Mouse (Mus musculus) granulocyte monocyte progenitor cell, adult 5-6 weeks (primary cell): ENCODE results near the gene Rsad1. TPM values are rescaled to one million over a fixed set of nuclear protein-coding genes. Genes with fewer than 3 reads are reported as not detected.

Experiments
- ATAC-seq: replicated peaks from 2 replicates; pipeline ENCODE4 v1.8.0; 2016; ENCODE audit warnings: mild to moderate bottlenecking, moderate TSS enrichment, inconsistent platforms; ENCODE audit not compliant: poor library complexity, severe bottlenecking
- total RNA-seq, 2 experiments: library from RNA; stranded (forward) in 1 of 2; stranded (reverse) in 1 of 2; fragments of 200-712, 200-1000 nt in 1 of 2; fragments of >200 nt in 1 of 2; fragmentation: Nextera tagmentation in 1 of 2; gene quantifications; 2 replicates each; pipeline ENCODE4 v1.2.3; 2014 to 2017

Rsad1 gene
- total RNA-seq (2014; fragmentation: Nextera tagmentation): 6.2 and 8.7 TPM in 2 replicates
- 4.4 and 5.7 TPM in 2 replicates for total RNA-seq (2017)

DNA sequence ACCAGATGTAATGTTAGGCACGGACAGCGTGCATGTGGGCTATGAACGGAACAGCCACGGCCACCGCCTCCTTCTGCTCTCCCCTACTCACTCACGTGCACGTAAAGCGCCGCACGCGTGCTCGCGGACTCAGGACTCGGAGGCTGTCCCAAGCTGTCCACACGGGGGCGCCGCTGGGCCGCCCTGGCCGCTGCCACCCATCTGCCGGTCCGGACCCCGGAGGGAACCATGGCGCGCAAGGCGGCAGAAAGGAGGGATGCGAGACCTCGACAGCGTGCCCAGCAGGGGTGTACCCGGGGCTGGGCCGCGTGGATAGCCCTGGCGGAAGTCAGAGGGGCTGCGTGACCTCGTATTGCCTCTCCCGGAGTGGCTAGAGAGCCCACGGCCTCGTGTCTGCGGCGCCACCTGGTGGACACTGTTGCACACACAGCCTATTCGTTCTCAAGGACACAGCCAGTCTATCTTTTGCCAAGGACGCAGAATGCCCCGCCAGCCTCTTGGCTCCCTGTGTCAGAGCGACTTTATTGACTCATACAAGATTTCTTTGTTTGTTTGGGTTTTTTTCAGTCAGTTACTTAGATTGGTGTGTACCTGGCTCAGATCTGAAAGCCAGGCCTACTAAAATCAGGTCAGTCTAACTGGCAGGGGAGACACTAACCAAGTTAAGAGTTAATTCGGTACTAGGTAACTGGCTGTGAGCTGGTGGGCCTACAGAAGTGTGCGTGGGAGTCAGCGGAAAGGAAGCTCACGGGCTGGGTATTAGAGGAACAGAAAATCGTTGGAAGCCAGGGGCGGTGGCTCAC is at the start of gene Rsad1:
Rsad1 (minus strand) TSS at position 368 of the 803 bp plus-strand sequence.
- ATAC-seq: peak; percentile 90

DNA sequence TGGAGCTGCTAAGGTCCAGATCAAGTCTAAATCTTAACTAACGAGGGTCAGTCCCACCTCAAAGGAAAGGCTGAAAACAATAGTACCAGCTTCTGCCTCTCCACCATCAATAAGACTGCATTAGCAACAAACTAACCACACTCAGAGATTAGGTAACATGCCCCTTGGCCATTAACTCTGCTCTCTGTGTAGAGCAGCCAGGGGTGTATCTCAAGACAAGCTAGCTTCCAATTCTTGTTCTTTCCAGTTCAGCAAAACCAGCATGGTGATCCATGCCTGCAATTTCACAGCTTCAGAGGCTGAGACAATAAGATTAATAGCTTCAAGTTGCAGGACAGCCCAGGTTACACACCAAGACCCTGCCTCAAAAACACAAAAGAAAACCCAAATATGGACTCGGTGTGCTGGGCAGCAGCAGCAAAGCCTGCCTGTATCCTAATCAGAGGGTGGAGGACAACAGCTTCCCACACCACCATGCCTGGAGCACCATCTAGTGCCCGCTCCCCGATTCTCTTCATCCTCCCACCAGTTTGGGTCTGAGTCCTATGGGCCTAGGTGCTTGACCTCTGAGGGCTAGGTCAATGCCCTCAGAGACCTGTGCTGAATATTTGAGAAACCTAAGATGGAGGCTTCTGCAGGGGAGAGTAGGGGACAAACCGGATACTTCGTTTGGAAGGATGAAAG is 49.5 kb upstream of the Rsad1 start:
- no peak for ATAC-seq

DNA sequence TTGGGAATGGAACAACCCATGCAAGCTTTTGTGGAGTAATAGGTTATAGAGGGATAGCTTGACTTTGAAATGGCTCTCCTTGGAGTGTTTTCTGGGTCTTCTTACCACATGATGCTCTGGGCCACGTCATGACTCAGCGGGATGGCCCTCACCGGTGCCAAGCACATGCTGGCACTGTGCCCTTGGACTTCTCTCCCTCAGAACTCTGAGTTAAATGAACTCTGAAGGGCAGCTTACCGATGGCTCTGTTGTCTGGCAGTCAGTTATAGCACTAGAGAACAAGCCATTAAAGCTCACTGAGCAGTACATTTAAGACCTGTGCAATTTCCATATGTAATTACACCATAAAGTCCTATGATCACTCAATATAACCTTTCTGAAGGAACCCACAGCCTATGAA is 48.3 kb upstream of the Rsad1 start:
- ATAC-seq: no peak

DNA sequence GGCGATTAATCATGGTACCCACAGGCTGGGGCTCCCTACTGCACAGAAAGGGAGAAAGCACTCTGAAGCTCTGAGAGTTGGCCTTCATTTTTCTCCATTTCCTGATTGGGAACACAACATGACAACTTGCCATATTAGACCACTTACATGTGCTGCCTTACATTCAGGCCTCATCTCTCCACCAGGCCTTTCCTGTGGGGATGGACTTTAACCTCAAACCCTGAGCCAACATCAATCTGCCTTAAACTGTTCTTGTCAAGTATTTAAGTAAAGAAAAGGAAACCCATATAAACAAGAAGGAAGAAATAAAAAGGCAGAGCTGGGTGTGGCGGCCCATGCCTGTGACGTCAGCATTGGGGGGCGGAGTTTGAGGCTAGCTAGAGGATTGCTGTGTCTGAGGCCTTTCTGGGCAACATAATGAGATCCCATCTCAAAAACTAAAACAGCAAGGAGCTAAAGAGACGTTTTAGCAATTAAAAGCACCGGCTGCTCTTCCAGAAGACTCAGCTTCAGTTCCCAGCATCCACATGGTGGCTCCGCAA is 47.3 kb upstream of the Rsad1 start:
- ATAC-seq: peak; percentile 59; the same call in 1 of the 2 replicates

DNA sequence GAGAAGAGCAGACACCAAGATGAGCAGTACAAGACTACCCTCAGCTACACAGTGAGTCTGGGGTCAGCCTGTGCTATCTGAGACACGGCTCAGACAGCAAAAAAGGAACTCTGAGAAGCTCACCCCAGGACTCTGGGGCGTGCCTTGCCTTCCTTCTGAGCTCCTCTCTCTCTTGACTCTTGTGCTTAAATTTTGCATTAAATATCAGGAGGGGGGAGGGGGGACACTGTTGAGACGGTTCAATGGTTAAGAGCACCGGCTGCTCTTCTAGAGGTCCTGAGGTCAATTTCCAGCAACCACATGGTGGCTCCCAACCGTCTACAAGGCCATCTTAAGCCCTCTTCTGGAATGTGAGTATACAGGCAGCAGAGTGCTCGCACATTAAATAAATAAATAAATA is 38.5 kb upstream of the Rsad1 start:
- no peak for ATAC-seq

DNA sequence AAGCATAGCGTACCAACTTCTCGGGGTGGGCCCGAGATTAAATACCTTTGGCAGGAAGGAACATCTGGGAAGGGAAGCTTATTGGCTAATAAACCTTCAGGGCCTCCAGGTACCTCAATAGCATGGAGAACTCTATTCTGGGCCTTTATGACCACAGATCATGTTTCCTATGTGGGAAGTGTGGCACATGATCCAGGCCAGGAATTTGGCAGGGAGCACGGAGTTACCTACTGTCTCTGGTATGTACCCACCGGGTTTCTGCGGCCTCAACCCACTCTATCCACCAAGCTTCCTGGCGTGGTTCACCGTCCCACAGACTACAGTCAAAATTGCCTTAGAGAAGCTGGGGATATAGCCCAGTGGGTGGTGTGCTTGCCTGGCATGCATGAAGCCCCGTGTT is 36.0 kb upstream of the Rsad1 start:
- no peak for ATAC-seq

DNA sequence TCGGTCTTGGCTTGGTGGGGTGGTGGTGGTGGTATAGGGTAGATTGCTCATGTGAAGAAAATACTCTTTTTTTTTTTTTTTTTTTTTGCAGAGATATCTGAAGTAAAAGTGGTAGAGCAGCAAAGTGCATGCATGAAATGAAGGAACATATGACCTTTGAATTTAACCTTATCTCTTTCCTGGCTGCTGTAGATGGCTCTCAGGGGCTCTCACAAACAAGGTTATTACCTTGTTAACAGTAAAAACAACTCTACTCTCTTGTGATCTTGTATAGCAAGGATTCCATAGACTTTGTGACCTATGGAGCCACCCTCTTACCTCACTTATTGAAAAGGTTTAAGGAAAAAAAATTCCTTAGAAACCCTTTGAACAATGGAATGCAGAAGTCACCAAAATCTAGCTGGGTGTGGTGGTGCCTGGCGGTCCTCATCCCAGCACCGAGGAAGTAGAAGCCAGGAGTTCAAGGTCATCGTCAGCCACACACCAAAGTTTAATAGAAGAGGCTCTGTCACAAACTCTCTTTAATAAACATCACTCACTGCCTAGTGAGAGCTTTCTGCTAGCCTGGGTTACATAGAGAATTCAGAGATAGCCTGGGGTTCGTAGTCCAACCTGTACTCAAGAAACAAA is 31.2 kb upstream of the Rsad1 start:
- no peak for ATAC-seq

DNA sequence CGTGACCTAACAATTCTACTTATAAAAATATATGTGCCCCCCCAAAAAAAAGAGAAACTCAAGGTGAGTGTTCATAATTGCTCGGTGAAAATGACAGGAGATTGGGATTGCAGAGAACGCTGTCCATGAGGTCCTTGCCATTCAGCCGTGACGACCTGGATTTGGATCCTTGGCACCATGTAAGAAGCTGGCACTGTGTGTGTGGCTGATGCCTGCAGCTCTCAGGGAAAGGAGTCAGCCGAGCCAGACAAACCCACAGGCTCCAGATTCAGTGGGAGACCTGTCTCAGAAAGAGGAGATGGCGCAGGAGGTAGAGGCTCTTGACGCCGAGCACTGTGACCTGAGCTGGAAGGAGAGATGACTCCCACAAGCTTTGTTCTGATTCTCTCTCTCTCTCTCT is 27.3 kb upstream of the Rsad1 start:
- ATAC-seq: no peak

DNA sequence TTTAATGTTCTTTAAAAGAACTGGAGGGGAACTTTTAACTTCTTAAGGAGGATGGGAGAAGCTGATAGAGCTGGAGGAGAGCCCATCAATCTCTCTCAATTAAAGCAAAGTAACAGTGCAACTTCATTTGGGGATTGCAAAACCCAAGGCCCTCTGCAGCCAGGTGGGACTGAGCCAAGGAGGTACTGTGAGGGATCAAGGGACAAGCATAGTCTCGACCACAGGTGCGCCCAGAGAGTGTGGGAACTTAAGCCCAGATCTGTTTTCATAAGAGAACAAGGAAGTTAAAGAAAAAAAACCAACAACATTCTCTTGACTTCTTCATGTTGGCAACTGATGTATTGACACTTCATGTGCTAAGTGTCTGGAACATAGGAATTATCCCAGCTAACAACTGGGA is 26.0 kb upstream of the Rsad1 start:
- no peak for ATAC-seq

DNA sequence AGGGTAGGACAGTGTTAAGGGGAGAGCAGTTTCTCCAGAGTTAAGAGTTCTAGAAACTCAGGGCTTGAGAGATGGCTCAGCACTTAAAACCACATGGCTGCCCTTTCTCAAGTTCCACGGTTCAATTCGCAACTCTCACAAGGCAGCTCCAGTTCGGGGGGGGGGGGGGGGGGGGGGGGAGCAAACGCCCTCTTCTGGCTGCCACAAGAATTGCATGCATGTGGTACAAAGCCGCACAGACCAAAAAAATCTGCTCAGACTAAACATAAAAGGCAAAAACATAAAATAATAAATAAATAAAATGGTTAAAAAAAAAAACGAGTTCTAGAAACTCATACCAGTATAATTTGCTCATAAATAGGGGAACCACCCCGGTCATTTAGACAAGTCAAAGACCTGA is 25.5 kb upstream of the Rsad1 start:
- ATAC-seq: no peak

DNA sequence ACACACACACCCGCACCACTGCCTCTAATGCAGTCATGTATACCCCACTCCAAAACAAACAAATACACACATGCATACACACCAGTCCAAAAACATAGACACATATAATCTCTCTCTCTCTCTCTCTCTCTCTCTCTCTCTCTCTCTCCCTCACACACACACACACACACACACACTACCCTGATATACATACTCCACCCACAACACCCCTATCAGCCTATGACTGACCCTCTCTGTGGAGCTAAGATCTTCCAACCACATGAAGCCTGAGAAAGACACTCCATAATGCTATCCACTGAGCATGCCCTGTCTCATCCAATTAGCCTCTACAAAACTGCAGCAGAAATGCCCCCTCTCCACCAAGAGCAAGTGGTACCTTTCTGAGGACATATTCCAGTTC is 22.8 kb upstream of the Rsad1 start:
- ATAC-seq: no peak

DNA sequence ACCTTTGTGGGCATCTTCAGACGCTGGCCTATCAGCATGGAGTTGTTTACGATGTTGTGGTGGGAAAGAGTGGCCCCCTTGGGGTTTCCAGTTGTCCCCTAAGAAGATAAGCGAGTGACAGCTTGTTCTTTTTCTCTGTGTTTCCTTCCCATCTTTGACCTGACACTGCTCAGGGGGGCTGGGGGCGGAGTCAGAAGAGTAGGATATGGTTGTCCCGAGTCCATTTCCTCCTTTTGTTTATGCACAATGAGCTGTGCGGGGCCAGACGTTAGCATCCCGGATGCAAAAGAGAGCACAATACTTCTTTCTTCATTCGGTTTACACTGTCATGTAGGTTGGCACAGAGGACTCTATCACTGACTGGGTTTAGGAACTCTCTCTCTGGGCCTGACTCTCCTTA is 21.6 kb upstream of the Rsad1 start:
- peak; percentile 33; the same call in 1 of the 2 replicates for ATAC-seq

DNA sequence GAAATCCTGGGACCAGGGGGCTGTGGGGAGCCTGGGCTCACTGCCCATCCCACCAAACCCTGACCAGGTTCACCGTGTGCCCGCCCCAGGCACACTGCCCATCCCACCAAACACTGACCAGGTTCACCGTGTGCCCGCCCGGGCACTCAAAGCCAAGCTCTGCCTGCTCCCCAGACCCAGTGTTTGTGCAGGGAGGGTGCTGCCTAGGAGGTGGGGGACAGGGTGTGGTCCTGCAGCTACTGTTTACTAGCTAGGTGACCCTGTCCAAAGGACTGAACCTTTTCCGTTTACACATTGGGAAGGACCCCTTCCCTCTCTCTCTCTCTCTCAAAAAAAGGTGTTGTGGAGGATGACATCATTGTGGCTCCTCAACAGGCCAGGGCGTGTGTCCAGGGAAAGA is 18.3 kb upstream of the Rsad1 start:
- ATAC-seq: no peak

DNA sequence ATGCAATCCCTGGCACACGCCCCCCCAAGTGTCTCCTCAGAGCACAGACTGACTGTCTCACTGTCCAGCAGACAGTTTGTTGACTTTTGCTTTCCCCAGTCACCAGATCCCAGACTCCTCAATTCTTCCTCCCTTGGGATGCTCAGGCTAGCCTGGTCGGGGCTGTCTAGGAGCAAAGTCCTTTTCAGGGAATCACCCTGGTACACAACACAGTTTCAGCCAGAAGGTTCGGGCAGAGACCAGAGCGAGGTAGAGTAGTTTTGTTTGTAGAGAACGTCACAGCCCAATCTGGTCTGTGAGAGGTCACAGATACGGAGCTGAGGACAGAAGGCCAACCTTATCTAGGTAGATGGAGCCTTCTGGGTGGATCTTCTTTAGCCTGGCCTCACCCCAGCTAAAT is 17.5 kb upstream of the Rsad1 start:
- ATAC-seq: no peak

DNA sequence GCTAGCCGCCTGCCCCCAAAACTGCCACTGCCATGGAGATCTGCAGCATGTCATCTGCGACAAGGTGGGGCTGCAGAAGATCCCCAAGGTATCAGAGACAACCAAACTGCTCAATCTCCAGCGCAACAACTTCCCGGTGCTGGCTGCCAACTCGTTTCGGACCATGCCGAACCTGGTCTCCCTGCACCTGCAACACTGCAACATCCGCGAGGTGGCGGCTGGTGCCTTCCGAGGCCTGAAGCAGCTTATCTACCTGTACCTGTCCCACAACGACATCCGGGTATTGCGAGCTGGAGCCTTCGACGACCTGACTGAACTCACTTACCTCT is 16.1 kb upstream of the Rsad1 start:
- ATAC-seq: no peak

DNA sequence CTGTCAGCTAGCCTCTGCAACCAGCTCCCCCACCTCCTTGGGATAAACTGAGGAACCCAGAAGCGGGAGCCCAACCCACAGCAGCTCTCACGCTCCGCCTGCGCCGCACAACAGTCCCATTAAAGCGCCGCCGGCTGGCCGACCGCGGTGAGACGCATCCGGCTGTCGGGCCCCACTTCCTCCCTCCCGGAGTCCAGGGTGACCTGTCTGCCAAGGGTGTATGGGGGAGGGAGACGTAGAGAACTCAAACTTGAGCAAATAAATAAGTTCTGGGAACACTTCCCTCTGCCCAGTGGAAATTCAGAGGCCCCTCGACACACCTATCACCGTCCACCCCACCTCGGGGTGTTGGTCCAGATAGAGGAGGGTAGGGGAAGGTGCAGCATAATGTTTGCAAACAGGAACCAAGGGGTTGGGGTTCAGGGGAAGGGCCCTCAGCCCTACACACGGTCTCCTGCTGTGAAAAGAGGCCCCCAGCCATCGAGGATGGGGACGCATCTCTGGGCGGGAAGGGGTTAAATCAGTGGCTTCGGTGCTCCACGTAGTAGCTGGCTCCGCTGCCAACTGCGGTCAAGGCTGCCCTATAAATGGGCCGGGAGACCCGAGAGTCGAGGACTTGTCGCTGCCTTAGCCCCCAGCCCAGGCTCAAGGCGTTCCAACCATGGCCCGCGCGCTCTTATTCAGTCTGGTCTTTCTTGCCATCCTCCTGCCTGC is 15.5 kb upstream of the Rsad1 start, which contains the start of gene Chad:
Chad (plus strand) TSS at position 611 of the 714 bp plus-strand sequence.
- peak; percentile 90 for ATAC-seq

DNA sequence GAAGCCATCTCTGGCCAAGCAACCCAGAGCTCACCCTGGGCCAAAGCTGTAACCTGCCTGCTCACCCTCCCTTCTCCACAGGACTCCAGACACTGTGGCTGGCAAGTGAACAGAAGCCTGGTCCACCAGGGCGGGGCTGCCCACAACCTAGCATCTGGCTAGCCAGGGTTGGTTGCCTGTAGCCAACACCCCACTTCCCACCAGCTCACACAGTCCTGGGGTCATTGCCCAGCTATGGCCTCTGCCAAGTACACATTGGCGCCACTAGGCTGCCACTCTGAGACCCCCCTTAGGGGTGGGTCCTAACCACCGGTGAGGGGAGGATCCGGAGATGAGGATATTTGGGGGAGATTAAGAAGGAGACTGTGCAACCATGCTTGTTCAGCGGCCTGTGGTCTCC is 14.8 kb upstream of the Rsad1 start:
- peak; percentile 36 for ATAC-seq

DNA sequence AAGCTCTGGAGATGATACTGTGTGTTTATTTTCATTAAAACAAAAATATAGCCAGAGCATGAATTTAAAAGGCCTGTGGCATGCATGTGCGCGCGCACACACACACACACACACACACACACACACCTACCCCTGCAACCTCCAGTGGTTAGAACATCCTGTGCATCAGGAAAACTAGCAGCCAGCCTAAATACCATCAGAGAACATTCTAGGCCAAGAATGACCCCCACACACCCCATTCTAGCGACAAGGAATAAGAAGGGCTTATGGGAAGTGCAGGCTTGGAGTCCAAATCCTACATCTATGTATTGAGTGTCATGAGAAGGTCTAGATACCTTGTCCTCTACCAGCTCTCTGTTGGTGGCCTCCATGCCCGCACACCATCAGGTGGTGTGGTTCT is 14.3 kb upstream of the Rsad1 start:
- ATAC-seq: no peak

DNA sequence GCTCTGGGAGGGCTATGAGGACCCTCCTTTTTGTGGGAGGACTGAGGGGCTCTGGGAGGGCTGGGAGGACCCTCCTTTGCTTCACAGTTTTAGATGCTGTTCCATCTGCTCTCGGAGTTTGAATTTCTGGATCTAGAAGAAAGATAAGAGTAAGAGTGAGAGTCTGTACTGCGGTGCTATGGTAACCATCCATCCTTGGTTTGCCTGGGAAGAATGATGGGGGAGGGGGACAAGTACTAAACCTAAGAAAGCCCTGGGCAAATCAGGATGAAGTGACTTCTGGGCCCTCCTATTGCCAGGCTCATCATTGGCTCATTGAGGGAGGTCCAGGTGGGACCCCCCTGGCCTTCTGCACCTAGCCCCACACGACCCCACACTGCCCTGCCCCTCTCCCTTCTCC is 9.2 kb upstream of the Rsad1 start:
- ATAC-seq: no peak

DNA sequence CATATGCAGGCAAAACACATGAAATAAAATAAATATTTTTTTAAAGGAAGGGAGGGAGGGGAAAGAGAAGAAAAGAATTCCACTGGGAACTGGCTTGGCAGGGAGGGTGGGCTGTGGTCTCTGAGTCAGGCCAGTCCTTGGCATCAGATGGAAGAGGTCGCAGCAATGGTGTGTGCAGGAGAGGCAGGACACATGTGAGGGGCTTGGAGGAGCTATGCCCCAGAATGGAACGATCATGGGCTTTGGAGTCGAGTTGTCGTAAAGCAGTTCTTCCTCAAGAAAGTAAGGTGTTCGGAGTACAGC is 1.3 kb upstream of the Rsad1 start:
- no peak for ATAC-seq
